Comparison of ENCODE assay signal across 7 mouse cellular contexts in the genomic region with DNA sequence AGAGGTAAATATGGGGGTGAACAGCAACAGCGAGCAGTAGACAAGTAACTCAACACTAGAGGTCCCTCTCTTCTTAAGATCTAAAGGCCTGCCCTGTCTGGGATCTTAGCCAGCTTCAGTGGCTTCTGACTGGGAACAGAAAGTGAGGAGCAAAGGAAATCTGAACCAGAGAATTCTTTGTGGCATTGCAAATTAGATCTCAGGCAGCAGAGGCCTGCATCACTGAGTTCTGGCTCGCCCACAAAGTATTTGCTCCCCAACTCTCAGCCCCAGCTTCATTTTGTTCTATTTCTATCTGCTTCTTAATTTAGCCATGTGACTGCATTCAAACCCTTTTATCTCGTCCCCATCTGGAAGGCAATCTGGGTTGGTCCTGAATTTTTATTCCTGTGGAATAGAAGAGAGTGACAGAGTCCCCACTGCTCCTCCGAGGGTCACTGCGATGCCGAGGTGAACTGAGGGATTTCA.
A peak's percentile ranks its signal among the peaks of the same experiment; 100 is the strongest.
DNase-seq lines count a peak whose midpoint lies in the region; ATAC-seq lines count a peak whose summit lies in the region.

No protein-coding gene starts in this region.

- ATAC-seq in megakaryocyte, adult 5-6 weeks (ENCODE audit: poor library complexity, severe bottlenecking), result no peak

- peak; percentile 19 for DNase-seq in ovary, postnatal 14 days (ENCODE audit: low spot score)
- no peak for DNase-seq in ovary, postnatal 36 days (ENCODE audit: low spot score)
- peak; percentile 83 for DNase-seq in cerebellum, adult 9-10 months
- DNase-seq in frontal cortex, postnatal 25 days (ENCODE audit: low spot score in 2 of 2), result peak; percentile 32 to 52
- peak; percentile 16 to 53 for DNase-seq in kidney, postnatal 4 days
- DNase-seq in lung, postnatal 36 days, result peak; percentile 36
